Mouse (Mus musculus) layer of hippocampus, adult 2 months (tissue): ENCODE results near the gene Use1. TPM values are rescaled to one million over a fixed set of nuclear protein-coding genes. Genes with fewer than 3 reads are reported as not detected.
"Not testable (repeated sequence)": the region's sequence is repeated elsewhere in the genome, so short reads cannot be mapped to it uniquely, and the experiment has no call there.

Experiments
- DNase-seq, 2 experiments: peaks; one replicate each; pipeline ENCODE4 v3.0.0; 2022; ENCODE audit warnings: low spot score in 2 of 2
- H3K27ac ChIP-seq: fragments of 200-600 bp; 2 replicates; pipeline ENCODE4 v1.8.1; 2022
- H3K4me3 ChIP-seq: fragments of 200-600 bp; 2 replicates; pipeline ENCODE4 v1.8.1; 2022; ENCODE audit warnings: mild to moderate bottlenecking
- CTCF ChIP-seq: fragments of 200-600 bp; conservative IDR thresholded peaks from 2 replicates; pipeline ENCODE4 v1.8.1; 2022; ENCODE audit warnings: antibody characterized with exemption, mild to moderate bottlenecking, moderate library complexity
- long read RNA-seq, 2 experiments: library from polyadenylated mRNA; stranded (forward); transcript quantifications; one replicate each; pipeline ENCODE4 v2.0.0; 2021; ENCODE audit warnings: borderline mapping rate in 2 of 2
- total RNA-seq, 2 experiments: library from RNA; stranded (reverse); gene quantifications; 2 replicates each; pipeline ENCODE4 v1.2.3; 2021

Use1 gene
- total RNA-seq: 100 to 1,000 TPM; 107 to 117 TPM
- long read RNA-seq, experiment 1, partial matches to known transcripts: 1 of 6 reads
- long read RNA-seq, experiment 1, other reads (novel, unspliced or antisense): 4 of 6 reads
- long read RNA-seq, experiment 2, partial matches to known transcripts: 1 of 6 reads
- long read RNA-seq, experiment 2, other reads (novel, unspliced or antisense): 3 of 6 reads

- peak within 1 kb of the TSS; percentile 96 for H3K27ac ChIP-seq
- DNase-seq: peak; percentile 85 to 94
- peak within 1 kb of the TSS; percentile 75 for H3K4me3 ChIP-seq
- TF ChIP-seq CTCF: no peak
Observed at GRCm38 (mm10) chr8:71366771-71367528, at the start of gene Use1. Use1 (plus strand) TSS chr8:71366848.

- not testable (repeated sequence) for DNase-seq, H3K27ac ChIP-seq, H3K4me3 ChIP-seq
Observed at GRCm38 (mm10) chr8:71318610-71319009, 48.0 kb upstream of the Use1 start.

GRCm38 (mm10) chr8:71319760-71320159, 46.9 kb upstream of the Use1 start:
- DNase-seq, H3K27ac ChIP-seq, H3K4me3 ChIP-seq: not testable (repeated sequence)

GRCm38 (mm10) chr8:71322939-71323338, 43.7 kb upstream of the Use1 start:
- Histone ChIP-seq H3K4me3 (no peak overlapping the region), H3K27ac (no peak overlapping the region; the same call in 1 of the 2 replicates)
- DNase-seq: no peak
- TF ChIP-seq CTCF: no peak

GRCm38 (mm10) chr8:71324848-71325247, 41.8 kb upstream of the Use1 start:
- peak; percentile 59 for TF ChIP-seq CTCF
- H3K4me3 ChIP-seq: no peak overlapping the region
- DNase-seq: no peak
- H3K27ac ChIP-seq: no peak overlapping the region

GRCm38 (mm10) chr8:71337834-71338233, 28.8 kb upstream of the Use1 start:
- not testable (repeated sequence) for DNase-seq, H3K4me3 ChIP-seq, H3K27ac ChIP-seq

- DNase-seq: no peak
- TF ChIP-seq CTCF: peak; percentile 67
- Histone ChIP-seq H3K27ac (no peak overlapping the region), H3K4me3 (no peak overlapping the region)
Observed at GRCm38 (mm10) chr8:71340625-71341024, 26.0 kb upstream of the Use1 start.

GRCm38 (mm10) chr8:71346581-71346980, 20.1 kb upstream of the Use1 start:
- Histone ChIP-seq H3K27ac (no peak overlapping the region), H3K4me3 (no peak overlapping the region)
- DNase-seq: no peak
- no peak for TF ChIP-seq CTCF

GRCm38 (mm10) chr8:71351117-71351516, 15.5 kb upstream of the Use1 start:
- no peak for TF ChIP-seq CTCF
- no peak for DNase-seq
- H3K4me3 ChIP-seq: no peak overlapping the region
- H3K27ac ChIP-seq: no peak overlapping the region

- no peak for TF ChIP-seq CTCF
- no peak overlapping the region for H3K4me3 ChIP-seq
- no peak for DNase-seq
- H3K27ac ChIP-seq: no peak overlapping the region
Observed at GRCm38 (mm10) chr8:71351520-71351919, 15.1 kb upstream of the Use1 start.

- no peak for DNase-seq
- H3K27ac ChIP-seq: no peak overlapping the region
- H3K4me3 ChIP-seq: no peak overlapping the region
- TF ChIP-seq CTCF: peak; percentile 39
Observed at GRCm38 (mm10) chr8:71358026-71358425, 8.6 kb upstream of the Use1 start.

- Histone ChIP-seq H3K4me3 (peak overlapping the region; percentile 75), H3K27ac (peak overlapping the region; percentile 96)
- DNase-seq: no peak
- TF ChIP-seq CTCF: no peak
Observed at GRCm38 (mm10) chr8:71367529-71368176, 1.0 kb downstream of the Use1 start.

- TF ChIP-seq CTCF: no peak
- Histone ChIP-seq H3K27ac (no peak overlapping the region; the same call in 1 of the 2 replicates), H3K4me3 (no peak overlapping the region; the same call in 1 of the 2 replicates)
- DNase-seq: no peak
Observed at GRCm38 (mm10) chr8:71368366-71368765, 1.7 kb downstream of the Use1 start.
